Comparison of ENCODE assay signal across 26 mouse cellular contexts in the genomic region with DNA sequence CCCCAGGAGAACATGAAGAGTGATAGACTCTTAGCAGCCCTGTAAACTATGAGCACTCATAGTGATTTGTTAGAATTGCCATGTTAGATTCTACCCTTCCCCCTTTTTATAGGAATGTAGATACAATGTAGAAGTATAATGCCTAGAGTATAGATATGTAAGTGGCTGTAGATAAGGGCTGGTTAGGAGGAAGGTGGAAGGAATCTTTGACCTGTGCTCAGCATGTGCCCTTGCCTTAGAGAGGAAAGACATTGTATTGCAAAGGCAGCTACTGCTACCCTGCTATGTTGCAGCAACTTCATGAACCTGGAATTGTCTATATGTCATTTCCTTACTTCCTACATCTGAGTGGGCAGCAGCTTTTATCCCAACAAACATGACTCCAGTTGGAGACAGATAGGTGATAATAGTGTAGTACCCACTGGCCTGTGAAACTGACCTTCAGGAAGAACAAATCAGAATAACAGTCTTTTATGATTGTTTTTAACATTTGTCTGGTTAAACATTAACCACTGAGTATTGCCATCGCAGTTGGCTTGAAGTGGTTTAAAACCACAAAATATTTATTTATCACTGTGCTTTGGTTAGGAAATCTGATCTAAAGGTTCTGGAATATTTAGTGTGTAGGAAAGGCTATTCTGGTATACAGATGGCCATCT.
DNase-seq lines count a peak whose midpoint lies in the region; ATAC-seq and TF ChIP-seq lines count a peak whose summit lies in the region.
"Had no signal": no experiment of that assay in that cellular context is flagged by ENCODE, and none has a peak within 500 bp of the region (broad histone marks: within the 10 kb centered on the region; RNA-seq: fewer than 3 reads in every experiment).

No protein-coding gene starts in this region.

- no peaks in the 10 kb centered on the region for H3K36me3 ChIP-seq in intestine, embryonic 15.5 days
- no peaks in the 10 kb centered on the region; the same call in 1 of the 2 replicates for H3K36me3 ChIP-seq in intestine, postnatal 0 days (ENCODE audit: control insufficient read depth, insufficient read depth)
- H3K36me3 ChIP-seq: embryonic facial prominence, embryonic 15.5 days; forebrain, embryonic 10.5 days; forebrain, embryonic 12.5 days had no signal

- H3K27me3 ChIP-seq in Patski: no peaks in the 10 kb centered on the region
- no peaks in the 10 kb centered on the region for H3K27me3 ChIP-seq in intestine, embryonic 15.5 days (replicated peaks)
- H3K27me3 ChIP-seq in intestine, postnatal 0 days (replicated peaks; ENCODE audit: control insufficient read depth, insufficient read depth, low read length): no peaks in the 10 kb centered on the region
- H3K27me3 ChIP-seq: embryonic facial prominence, embryonic 13.5 days; embryonic facial prominence, embryonic 15.5 days; forebrain, embryonic 12.5 days had no signal

- in situ Hi-C loops in Patski (cut with MboI; ENCODE audit: low pct_unique_long_range_greater_than_20kb): no loop called here

- H3K4me3 ChIP-seq in intestine, embryonic 15.5 days (replicated peaks): no peak overlapping the region
- H3K4me3 ChIP-seq in intestine, postnatal 0 days (ENCODE audit: low read depth, low read length): no peak overlapping the region
- H3K4me3 ChIP-seq: embryonic facial prominence, embryonic 13.5 days; embryonic facial prominence, embryonic 15.5 days; erythroblast, embryonic 14.5 days; forebrain, embryonic 10.5 days; forebrain, embryonic 12.5 days had no signal

- CTCF ChIA-PET in Patski (lab: Charles Lee): no interaction called here

- peak; percentile 6 for DNase-seq in kidney, adult 9 months
- no peak for DNase-seq in kidney, postnatal 25 days
- DNase-seq in Patski (ENCODE audit: low read depth, low spot score): peak; percentile 35
- DNase-seq in heart, postnatal 25 days (ENCODE audit: low spot score): no peak
- no peak for DNase-seq in gastrocnemius, postnatal 36 days
- DNase-seq: adrenal gland, adult 8-10 months; adrenal gland, postnatal 14 days; adrenal gland, postnatal 36 days; cerebellum, adult 11 months; cerebellum, adult 18-20 months; cerebellum, adult 8-10 months; cerebellum, adult 9-11 months; cerebellum, postnatal 14 days; cerebellum, postnatal 36 days; embryo, embryonic 11 days had no signal

- 0 out of 2 replicates have a peak overlapping the region, but pooled peaks have one; percentile 27 for H3K27ac ChIP-seq in intestine, embryonic 15.5 days
- 0 out of 2 replicates have a peak overlapping the region, but pooled peaks have one; percentile 9 for H3K27ac ChIP-seq in intestine, postnatal 0 days (ENCODE audit: low read depth, low read length)
- H3K27ac ChIP-seq: embryonic facial prominence, embryonic 13.5 days; embryonic facial prominence, embryonic 15.5 days; forebrain, embryonic 10.5 days; forebrain, embryonic 12.5 days had no signal

- TF ChIP-seq CTCF in Patski (IDR thresholded peaks at IDR 0.05): no peak
- no peak for TF ChIP-seq CTCF in intestine, postnatal 0 days (IDR thresholded peaks at IDR 0.05; ENCODE audit: low read depth)

- no peak overlapping the region for H3K9ac ChIP-seq in intestine, embryonic 15.5 days
- H3K9ac ChIP-seq in intestine, postnatal 0 days (ENCODE audit: low read depth, low read length): no peak overlapping the region
- H3K9ac ChIP-seq: embryonic facial prominence, embryonic 13.5 days; embryonic facial prominence, embryonic 15.5 days; forebrain, embryonic 12.5 days had no signal

- POLR2A ChIA-PET in Patski (lab: Charles Lee): no interaction called here

- intact Hi-C loops in heart, postnatal 25 days (cut with DNase I): no loop called here
- intact Hi-C loops in gastrocnemius, postnatal 36 days (cut with DNase I): no loop called here

- no peak overlapping the region for H3K4me2 ChIP-seq in intestine, embryonic 15.5 days (replicated peaks)
- peak overlapping the region; percentile 4; the same call in 1 of the 2 replicates for H3K4me2 ChIP-seq in intestine, postnatal 0 days (replicated peaks; ENCODE audit: low read depth)
- H3K4me2 ChIP-seq: embryonic facial prominence, embryonic 13.5 days; embryonic facial prominence, embryonic 15.5 days; forebrain, embryonic 12.5 days had no signal

- H3K4me1 ChIP-seq in intestine, embryonic 15.5 days (replicated peaks): no peaks in the 10 kb centered on the region
- H3K4me1 ChIP-seq in intestine, postnatal 0 days (replicated peaks; ENCODE audit: control insufficient read depth, insufficient read depth, low read length): no peaks in the 10 kb centered on the region
- H3K4me1 ChIP-seq: embryonic facial prominence, embryonic 13.5 days; embryonic facial prominence, embryonic 15.5 days; forebrain, embryonic 10.5 days; forebrain, embryonic 12.5 days had no signal

- H3K9me3 ChIP-seq in intestine, embryonic 15.5 days: no peaks in the 10 kb centered on the region
- no peaks in the 10 kb centered on the region for H3K9me3 ChIP-seq in intestine, postnatal 0 days (ENCODE audit: control insufficient read depth)
- H3K9me3 ChIP-seq: embryonic facial prominence, embryonic 13.5 days; embryonic facial prominence, embryonic 15.5 days; forebrain, embryonic 10.5 days; forebrain, embryonic 12.5 days had no signal

- peak; percentile 69 for ATAC-seq in Patski
- peak; percentile 96 for ATAC-seq in intestine, embryonic 15.5 days
- peak; percentile 90 for ATAC-seq in intestine, postnatal 0 days
- no peak for ATAC-seq in cerebellum, adult (ENCODE audit: insufficient number of reproducible peaks, low FRiP score, low TSS enrichment)
- ATAC-seq: activated CD4-positive, CD25-positive, alpha-beta regulatory T cell, adult 4 months; forebrain, embryonic 14.5 days; forebrain, embryonic 16.5 days had no signal

- 37% methylated on average over 1 of the region's 1 CpGs for WGBS in intestine, embryonic 15.5 days
- WGBS in intestine, postnatal 0 days: 35% methylated on average over 1 of the region's 1 CpGs

Comparison
In these comparisons a context has a peak if more than half of its experiments do, and no peak if none do; other contexts are left out.
1. DNase-seq: peak in kidney, adult 9 months (single experiment) and Patski (single experiment); none in kidney, postnatal 25 days (0 of 2), heart, postnatal 25 days (single experiment) and gastrocnemius, postnatal 36 days (0 of 2).